Mouse (Mus musculus) bone marrow, adult 2 months (tissue): Measurements from ENCODE around the gene 4930590J08Rik.

ENCODE experiments used
- CTCF ChIP-seq: fragments of 200-500 bp; IDR thresholded peaks from 2 replicates; pipeline ENCODE4 v1.5.1; 2011; ENCODE audit warnings: low read length, control low read depth; ENCODE audit not compliant: control insufficient read depth, insufficient read depth
- POLR2A ChIP-seq: fragments of 200-500 bp; IDR thresholded peaks from 2 replicates; pipeline ENCODE4 v1.6.1; 2011; ENCODE audit warnings: low read depth, mild to moderate bottlenecking, control low read depth, low read length, borderline replicate concordance; ENCODE audit not compliant: control insufficient read depth

DNA sequence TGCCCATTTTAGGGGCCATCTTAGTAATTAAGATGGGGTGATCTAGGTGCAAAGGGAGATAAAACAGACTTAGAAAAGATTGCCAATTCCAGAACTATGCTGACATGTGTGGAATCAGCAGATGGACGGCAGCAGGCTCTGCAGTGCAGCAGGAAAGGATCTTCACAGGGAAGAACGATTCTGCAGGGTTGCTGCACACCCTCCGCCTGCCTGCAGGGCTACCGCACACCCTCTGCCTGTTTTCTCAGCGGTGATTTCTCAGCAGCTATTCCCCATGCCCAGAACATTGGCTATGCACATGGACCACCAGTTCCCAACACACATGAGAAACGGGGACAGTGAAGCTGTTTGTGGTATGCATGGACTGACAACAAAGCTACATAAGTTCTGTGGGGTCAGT lies 63.4 kb downstream of the 4930590J08Rik start:
- TF ChIP-seq POLR2A (no peak), CTCF (no peak)
